Mouse (Mus musculus) CD4-positive, CD25-positive, alpha-beta regulatory T cell (primary cell): ENCODE measurements around the gene Defb19. TPM values are rescaled to one million over a fixed set of nuclear protein-coding genes. Genes with fewer than 3 reads are reported as not detected.

Source experiments
- polyA plus RNA-seq: library from polyadenylated mRNA; unstranded; fragments of 100-300 nt; shearing (Covaris generic); gene quantifications from one replicate; pipeline ENCODE4 v1.2.1, GENCODE M21; 2017

The Defb19 gene
- polyA plus RNA-seq: not detected

DNA sequence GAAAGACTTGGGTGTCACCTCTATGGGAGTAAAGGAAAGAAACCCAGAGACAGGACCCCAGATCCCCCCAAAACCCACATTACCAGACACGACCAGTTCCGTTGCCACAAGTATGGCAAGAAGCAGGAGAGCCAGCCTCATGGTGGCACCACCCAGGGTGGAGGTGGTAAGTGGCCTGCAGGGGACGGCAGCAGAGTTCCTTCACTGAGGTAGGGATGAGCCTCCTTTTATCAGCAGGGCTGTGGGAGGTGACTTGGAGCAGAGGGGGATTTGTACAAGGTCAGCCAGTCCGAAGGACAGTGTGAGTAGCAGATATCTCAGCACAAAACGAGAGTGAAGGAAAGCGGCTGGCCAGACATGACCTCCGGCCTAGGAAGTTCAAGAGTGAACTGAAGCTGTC, at the start of gene Defb19:
Gene Defb19 (minus strand): TSS at position 206 of the 400 bp plus-strand sequence.

DNA sequence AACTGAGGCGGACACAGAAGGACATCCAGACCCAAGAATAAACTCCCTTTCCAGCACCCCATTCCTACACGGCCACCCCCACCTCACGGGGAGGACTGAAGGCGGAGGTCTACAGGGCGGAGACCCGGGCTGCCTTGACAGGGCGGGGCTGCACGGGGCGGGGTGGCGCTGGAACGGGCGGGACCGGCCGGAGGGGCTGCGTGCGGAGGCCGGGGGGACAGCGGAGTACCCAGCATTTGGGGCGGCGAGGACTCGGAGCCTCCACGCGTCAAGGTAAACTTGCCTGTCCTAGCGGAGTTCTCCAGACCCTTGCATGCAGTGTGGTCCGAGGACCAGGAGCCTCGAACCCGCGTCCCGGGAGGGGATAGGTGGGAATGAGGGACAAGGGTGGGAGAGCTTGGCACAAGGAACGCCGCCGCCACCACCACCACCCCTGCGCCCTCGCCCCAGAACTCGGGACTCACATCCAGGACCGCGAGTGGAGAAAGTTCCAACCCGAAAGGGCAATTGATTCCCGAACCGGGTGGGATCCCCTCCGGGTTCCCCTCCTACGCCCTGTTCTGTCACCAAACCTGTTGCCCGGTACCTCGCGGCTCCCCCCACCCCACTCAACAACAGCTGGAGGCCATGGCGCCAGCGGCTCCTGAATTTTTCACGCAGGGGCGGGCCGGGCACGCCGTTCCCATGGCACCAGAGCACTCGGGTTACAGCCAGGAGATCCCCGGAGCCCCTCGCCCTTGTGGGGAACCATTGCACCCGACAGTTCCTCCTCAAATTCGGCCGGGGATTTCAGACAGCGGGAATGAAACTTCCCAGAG, 46.9 kb upstream of the Defb19 start, which contains the start of gene Rem1:
Gene Rem1 (plus strand): TSS at position 178 of the 818 bp plus-strand sequence.

DNA sequence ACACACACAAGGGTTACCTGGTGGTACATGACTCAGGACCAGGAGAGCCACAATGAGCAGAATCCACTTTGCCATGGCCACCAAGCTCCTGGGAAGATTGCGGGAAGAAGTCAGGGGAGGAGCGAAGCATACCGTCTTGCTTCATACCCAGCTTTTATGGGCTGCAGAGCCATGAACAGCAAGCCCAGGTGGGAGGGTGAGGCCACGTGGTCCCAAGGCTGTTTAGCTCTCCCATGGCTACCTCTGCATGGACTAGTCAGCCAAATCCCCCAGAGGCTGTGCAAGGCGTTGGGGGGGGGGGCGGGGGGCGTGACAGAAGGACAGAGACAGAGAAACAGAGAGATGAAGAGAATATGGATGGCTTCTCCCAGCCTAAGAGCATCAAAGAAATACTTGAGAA, 42.8 kb upstream of the Defb19 start, which contains the start of gene Defb25:
Gene Defb25 (minus strand): TSS at position 101 of the 400 bp plus-strand sequence.

DNA sequence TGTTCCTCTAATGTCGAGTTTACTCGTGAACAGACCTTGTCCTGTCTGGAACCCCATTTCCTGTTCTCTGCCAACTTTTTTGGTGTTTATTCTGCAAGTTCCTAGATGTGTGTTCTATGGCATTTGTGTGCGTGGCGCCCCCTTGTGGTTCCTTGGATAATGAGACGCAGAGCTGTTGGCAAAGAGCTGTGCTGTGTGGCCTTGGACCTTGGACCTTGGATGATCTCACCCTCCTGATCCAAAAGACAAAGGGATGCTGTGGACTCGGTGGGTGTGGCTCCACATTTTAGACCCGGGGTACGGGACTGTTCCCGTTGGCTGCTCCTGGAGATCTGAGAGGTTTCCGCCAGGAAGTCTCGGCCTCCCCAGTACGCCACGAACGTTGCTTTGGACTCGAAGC, 23.9 kb upstream of the Defb19 start, which contains the start of gene Defb36:
Gene Defb36 (plus strand): TSS at position 271 of the 400 bp plus-strand sequence.

DNA sequence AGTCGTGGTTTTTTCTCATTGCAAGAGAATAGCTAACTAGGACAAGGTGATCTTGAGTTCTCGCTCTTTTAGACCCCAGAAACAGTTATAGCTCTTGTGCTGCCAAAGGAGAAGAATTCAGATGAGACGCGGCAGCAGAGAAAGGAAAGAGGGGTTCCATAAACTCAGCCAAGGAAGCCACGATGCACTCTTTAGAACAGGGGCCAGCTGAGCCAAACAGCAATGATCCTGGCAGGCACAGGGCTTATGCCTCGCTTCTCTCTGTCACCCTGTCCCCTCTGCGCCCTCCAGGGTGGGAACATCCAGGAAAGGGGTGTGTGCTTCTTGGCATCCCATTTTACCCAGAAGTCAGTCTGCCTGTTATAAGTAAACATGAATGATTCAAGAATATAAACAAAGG, 19.2 kb upstream of the Defb19 start, which contains the start of gene Defb45:
Gene Defb45 (minus strand): TSS at position 101 of the 400 bp plus-strand sequence.

DNA sequence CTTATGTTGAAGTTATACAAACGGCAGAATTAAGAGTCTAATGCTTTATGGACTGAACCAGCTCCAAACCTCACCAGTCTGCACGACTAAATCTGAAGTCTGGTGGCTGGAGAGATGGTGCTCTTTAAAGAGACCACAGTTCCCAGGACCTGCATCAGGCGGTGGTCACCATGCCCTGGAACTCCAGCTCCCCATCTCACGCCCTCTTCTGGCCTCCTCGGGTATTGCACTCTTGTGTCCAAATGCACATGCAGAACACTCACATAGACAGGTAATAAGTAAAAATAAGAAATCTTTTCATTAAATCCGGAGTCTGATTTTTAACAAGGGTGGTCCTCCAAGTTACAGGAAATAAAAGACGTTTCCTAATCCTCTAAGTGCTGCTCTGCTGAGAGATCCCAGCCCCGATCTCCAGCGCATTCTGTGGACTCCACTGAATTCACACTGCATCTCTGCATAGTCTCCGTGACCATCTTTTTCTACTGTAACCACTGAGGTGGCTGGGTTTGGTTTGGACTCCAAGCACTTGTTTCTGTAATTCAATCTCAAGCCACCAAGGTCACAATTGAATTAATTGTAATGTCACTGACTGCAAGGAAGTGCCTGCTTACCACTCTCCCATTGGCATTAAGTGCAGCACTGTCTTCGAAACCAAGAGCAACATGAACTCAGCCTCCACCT, 7.9 kb downstream of the Defb19 start, which contains the start of gene Defb21:
Gene Defb21 (plus strand): TSS at position 631 of the 681 bp plus-strand sequence.

DNA sequence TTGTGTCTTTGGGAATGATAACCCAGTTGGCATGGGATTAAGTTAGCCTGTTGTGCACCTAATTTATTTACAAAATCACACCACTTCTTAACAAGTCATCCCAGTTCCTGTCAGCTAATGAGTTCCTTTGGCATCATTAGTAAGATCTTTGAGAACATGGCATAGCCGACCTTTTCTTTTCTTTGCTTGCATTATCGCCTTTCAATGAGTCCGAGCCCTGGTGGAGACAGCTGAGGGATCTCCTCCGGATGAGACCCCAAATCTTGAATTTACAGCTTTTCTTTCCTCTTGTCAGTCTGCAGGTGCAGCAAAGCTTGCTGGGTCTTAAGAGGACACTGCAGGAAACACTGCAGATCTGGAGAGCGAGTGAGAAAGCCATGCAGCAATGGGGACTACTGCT, 11.1 kb downstream of the Defb19 start, which contains the start of gene Gm17416:
Gene Gm17416 (plus strand): TSS at position 301 of the 400 bp plus-strand sequence.

DNA sequence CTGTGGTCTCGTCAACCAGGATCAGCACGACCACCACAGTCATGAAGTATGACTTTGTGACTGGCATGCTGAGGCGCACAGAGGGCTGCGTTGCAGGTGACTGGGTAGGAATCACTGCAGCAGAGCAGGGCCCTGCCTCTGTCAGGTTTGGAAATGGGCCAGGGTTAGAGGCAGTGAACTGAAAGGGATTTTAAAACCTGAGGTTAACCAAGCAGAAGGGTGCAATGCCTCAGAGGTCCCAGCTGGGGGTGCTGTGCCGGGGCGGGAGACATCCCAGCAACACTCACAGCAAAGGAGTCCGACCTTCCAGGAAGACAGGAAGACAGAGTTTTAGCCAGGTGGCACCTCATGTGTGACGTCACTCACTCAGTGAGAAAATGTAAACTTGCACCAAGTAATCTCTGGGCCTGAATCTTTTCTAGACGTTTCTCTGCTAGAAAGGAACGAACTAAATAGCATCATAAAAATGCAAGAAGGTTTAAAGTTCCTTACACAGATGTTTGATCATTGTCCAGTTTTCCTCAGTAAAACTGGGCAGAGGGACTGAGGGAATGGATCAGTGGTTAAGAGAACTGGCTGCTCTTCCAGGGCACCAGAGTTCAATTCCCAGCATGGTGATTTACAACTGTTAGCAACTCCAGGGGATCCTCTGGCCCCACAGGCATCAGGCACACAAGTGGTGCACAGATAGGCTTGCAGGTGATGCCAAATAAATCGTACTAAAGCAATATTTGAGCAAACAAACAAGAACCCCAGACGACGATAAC, 40.0 kb downstream of the Defb19 start, which contains the start of gene Defb29:
Gene Defb29 (minus strand): TSS at position 155 of the 767 bp plus-strand sequence.

Other genes starting within 250 kb of the Defb19 start
- 338 TPM for gene Rbck1, start 247.7 kb downstream of the Defb19 start, polyA plus RNA-seq
- gene Trib3, start 236.3 kb downstream of the Defb19 start, polyA plus RNA-seq: 4.6 TPM
- gene Nrsn2, start 203.7 kb downstream of the Defb19 start, polyA plus RNA-seq: not detected
- 1.8 TPM for gene Sox12, start 182.2 kb downstream of the Defb19 start, polyA plus RNA-seq
- 2.6 TPM for gene Zcchc3, start 165.3 kb downstream of the Defb19 start, polyA plus RNA-seq
- 0.14 TPM for gene 6820408C15Rik, start 164.7 kb downstream of the Defb19 start, polyA plus RNA-seq
- not detected for gene Defb23, start 115.7 kb downstream of the Defb19 start, polyA plus RNA-seq
- not detected for gene Defb20, start 103.2 kb downstream of the Defb19 start, polyA plus RNA-seq
- gene Defb22, start 90.2 kb downstream of the Defb19 start, polyA plus RNA-seq: not detected
- gene Defb26, start 68.6 kb downstream of the Defb19 start, polyA plus RNA-seq: not detected
- not detected for gene Defb28, start 62.1 kb downstream of the Defb19 start, polyA plus RNA-seq
- not detected for gene Defb29, start 40.2 kb downstream of the Defb19 start, polyA plus RNA-seq
- not detected for gene Gm17416, start 11.0 kb downstream of the Defb19 start, polyA plus RNA-seq
- gene Defb21, start 7.6 kb downstream of the Defb19 start, polyA plus RNA-seq: not detected
- not detected for gene Defb45, start 19.1 kb upstream of the Defb19 start, polyA plus RNA-seq
- gene Defb36, start 24.0 kb upstream of the Defb19 start, polyA plus RNA-seq: not detected
- not detected for gene Defb25, start 42.7 kb upstream of the Defb19 start, polyA plus RNA-seq
- not detected for gene Rem1, start 46.6 kb upstream of the Defb19 start, polyA plus RNA-seq
- 223 TPM for gene H13, start 89.1 kb upstream of the Defb19 start, polyA plus RNA-seq
- 5.3 TPM for gene Mcts2, start 106.7 kb upstream of the Defb19 start, polyA plus RNA-seq
- gene Id1, start 155.9 kb upstream of the Defb19 start, polyA plus RNA-seq: 1.4 TPM
- gene Cox4i2, start 173.9 kb upstream of the Defb19 start, polyA plus RNA-seq: not detected